Mouse (Mus musculus): ENCODE results near the gene Tlr13.
A peak's percentile ranks its signal among the peaks of the same experiment; 100 is the strongest.
"Not testable (repeated sequence)": the region's sequence is repeated elsewhere in the genome, so short reads cannot be mapped to it uniquely, and the experiment has no call there.

Gene Tlr13

GRCm38 (mm10) chrX:106186713-106187649 lies 44.0 kb downstream of the Tlr13 start, which contains the start of gene Pgk1:
Pgk1 (plus strand) TSS chrX:106187100.
- peak; percentile 92 for DNase-seq (ENCODE audit: low read depth)

DNA sequence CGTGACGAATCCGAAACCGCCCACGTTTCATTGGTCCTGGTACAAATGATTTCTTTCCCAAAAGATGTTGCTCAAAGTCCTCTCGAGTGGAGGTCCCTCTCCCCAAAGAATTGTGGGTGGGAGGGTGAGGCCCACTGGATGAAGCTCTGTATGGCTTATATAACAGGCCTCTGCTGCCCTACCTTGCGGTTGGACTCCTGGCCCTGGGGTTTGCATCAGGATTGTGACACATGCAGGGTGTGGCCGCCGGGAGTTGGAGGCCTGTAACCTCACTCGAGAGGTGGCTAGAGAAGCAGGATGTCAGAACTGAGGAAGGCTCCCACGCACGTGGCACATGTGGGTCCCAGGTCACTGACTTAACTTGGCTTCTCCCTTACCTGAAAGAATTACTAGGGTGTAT lies 44.7 kb downstream of the Tlr13 start:
- peak; percentile 28 for DNase-seq (ENCODE audit: low read depth)

- DNase-seq (ENCODE audit: low read depth) = peak; percentile 42
Observed at GRCm38 (mm10) chrX:106189356-106189755, 46.4 kb downstream of the Tlr13 start.

DNA sequence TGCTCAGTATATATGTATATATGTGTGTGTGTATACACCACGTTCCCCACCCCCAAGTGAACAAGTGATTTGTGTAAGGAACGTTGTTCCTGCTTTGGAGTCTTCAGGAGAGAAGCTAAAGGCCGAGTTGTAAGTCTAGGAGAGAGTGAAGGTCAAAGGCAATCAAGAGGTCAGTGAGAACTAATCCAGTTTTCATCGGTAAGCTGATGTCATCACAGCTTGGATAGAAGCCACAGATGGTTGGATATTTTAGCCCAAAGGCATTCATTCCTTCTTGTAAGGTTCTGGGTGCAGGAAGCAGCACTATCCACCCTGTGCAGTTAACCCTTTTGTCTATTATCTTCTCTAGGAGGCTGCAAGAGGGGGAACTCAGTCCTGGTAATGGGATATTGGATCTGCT lies 47.1 kb downstream of the Tlr13 start:
- DNase-seq (ENCODE audit: low read depth) = no peak

- not testable (repeated sequence) for DNase-seq (ENCODE audit: low read depth)
Observed at GRCm38 (mm10) chrX:106194361-106194760, 51.4 kb downstream of the Tlr13 start.

DNA sequence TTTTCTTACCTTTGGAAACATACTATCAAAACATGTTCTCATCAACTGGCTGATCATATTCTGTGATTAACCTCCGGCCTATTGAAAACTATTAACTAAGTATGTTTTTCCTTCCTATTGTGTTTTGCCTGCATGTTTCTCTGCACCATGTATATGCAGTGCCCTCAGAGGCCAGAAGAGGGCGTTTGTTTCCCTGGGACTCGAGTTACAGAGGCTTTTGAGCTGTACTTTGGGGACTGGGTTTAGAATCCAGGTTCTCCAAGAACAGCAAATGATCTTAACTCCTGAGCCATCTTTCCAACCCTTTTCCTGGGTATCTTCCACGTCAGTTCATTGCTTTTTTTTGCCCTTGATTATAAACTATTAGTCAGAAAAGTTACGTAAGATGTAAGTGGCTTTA lies 54.3 kb downstream of the Tlr13 start:
- DNase-seq (ENCODE audit: low read depth) = peak; percentile 38

DNA sequence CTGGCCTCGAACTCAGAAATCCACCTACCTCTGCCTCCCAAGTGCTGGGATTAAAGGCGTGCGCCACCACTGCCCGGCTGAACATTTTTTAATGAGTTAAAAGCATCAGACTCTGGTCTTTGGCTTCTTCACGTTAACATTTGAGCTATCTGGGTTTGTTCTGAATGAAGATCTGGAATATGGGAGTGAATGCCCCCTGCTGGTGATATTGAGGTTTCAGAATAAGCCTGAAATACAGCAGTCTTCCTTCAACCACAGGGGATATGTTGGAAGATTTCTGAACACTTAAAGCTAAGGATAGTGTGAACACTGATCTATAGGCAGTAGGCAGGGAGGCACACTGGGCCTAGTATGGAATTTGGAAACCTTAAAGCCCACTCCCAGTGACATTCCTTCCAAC lies 55.9 kb downstream of the Tlr13 start:
- peak; percentile 39 for DNase-seq (ENCODE audit: low read depth)

DNA sequence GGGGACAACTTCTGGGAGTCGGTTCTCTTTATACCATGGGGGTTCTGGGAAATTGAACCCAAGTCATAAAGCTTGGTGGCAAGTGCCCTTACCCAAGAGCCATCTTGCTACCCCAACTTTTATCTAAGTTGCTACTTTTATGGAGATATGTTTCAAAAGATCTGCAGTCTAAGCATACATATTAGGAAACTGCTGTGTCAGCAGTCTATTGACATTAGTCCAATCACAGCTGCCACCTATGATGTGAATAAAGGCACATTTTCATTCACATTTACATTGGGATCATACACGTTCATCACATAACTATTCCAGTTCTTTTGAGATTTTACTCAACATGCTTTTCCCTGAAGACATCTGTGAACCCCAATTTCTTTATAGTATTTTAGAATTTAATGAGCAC lies 66.1 kb downstream of the Tlr13 start:
- no peak for DNase-seq (ENCODE audit: low read depth)

All from naive thymus-derived CD4-positive, alpha-beta T cell, adult 2 months (primary cell).